Mouse (Mus musculus): ENCODE measurements around the gene Cxcl2. TPM values are rescaled to one million over a fixed set of nuclear protein-coding genes. Genes with fewer than 3 reads are reported as not detected.
A peak's percentile ranks its signal among the peaks of the same experiment; 100 is the strongest.

Gene Cxcl2
- polyA plus RNA-seq, 1 experiment: 7.4 TPM

- Histone ChIP-seq H3K4me1 (ENCODE audit: control insufficient read depth, insufficient read depth, low read length) (no peaks in the 10 kb centered on the region), H3K4me3 (ENCODE audit: insufficient read depth, low read length) (no peak overlapping the region), H3K27ac (ENCODE audit: insufficient read depth, low read depth, low read length) (no peak overlapping the region)
- TF ChIP-seq POLR2A (IDR thresholded peaks at IDR 0.05; ENCODE audit: borderline replicate concordance, low read depth, low read length) (no peak), CTCF (IDR thresholded peaks at IDR 0.05; ENCODE audit: low read depth, low read length) (no peak)
These were observed 15.8 kb downstream of the Cxcl2 start for GRCm38 (mm10) chr5:90919495-90919894.

DNA sequence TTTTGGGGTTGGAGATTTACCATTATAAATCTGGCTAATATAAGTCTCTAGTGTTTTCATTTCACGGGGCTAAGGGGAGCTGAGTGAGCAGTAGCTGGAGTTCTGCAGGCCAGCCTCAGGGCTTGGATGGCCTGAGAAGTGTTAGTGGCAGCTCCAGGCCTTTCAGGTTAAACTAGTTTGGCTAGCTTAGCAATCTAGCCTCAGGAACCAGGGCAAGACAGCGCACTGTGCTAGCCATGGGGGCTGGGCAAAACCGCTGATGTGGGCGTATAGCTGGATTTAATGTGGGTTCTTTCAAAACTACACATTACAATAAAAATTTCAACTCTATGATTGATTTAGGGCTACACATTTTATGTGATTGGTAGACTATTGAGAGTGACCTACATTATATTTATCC is 19.3 kb downstream of the Cxcl2 start:
- H3K27ac ChIP-seq (ENCODE audit: insufficient read depth, low read depth, low read length): no peak overlapping the region
- TF ChIP-seq POLR2A (IDR thresholded peaks at IDR 0.05; ENCODE audit: borderline replicate concordance, low read depth, low read length) (no peak), CTCF (IDR thresholded peaks at IDR 0.05; ENCODE audit: low read depth, low read length) (no peak)
- no peak overlapping the region for H3K4me3 ChIP-seq (ENCODE audit: insufficient read depth, low read length)
- H3K4me1 ChIP-seq (ENCODE audit: control insufficient read depth, insufficient read depth, low read length): no peaks in the 10 kb centered on the region

GRCm38 (mm10) chr5:90930546-90930945 is 26.9 kb downstream of the Cxcl2 start:
- Histone ChIP-seq H3K4me3 (ENCODE audit: insufficient read depth, low read length) (peak overlapping the region; percentile 70), H3K27ac (ENCODE audit: insufficient read depth, low read depth, low read length) (no peak overlapping the region), H3K4me1 (ENCODE audit: control insufficient read depth, insufficient read depth, low read length) (peaks cover 22% of the 10 kb centered on the region)
- TF ChIP-seq CTCF (IDR thresholded peaks at IDR 0.05; ENCODE audit: low read depth, low read length): no peak
- TF ChIP-seq POLR2A (IDR thresholded peaks at IDR 0.05; ENCODE audit: borderline replicate concordance, low read depth, low read length): no peak

DNA sequence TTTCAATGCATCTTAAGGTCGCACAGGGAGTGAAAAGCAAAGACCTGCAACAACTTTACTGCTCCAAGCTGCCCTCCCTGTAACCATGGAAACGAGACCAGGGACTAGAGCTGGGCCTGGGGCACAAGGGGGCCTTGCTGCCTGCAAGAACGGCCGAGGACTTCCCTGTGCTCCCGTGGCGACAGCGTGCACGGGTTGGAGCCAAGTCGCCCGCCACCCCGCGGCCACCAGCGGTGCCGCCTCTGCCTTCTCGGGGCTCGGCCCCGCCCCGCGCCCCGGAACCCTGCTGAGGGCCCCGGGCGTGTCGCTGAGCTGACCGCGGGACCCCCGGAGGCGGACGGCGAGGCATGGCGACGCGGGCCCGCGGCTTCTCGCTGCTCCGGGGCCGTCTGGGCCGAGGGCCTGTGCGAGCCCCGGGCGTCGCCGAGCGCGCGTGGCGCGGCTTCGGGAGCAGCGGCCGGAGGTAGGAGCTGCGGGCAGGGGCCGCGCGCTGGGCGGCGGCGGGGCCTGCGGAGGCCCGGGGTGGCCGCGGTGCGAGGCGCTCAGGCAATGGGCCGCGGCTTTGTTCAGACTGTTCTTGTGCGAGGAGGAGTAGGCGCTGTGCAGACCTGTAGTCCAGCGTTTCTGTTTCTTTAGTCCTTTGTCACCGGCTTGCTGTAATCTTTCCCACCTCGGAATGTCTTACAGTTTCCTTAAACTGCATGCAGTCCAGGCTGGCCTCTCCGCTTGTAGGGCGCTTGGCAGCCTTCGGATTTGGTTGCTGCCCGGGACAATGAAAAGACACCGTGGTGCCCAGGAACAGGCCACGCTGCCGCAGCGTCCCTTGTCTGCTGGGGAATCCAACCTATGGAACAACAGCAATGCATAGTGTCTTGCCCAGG is 27.5 kb downstream of the Cxcl2 start, which contains the start of gene Mthfd2l:
Gene Mthfd2l, plus strand, starts transcription at position 147 of the 881 bp plus-strand sequence.
- Histone ChIP-seq H3K27ac (ENCODE audit: insufficient read depth, low read depth, low read length) (peak within 1 kb of the TSS; percentile 41), H3K4me1 (ENCODE audit: control insufficient read depth, insufficient read depth, low read length) (peaks cover 22% of the 10 kb centered on the region), H3K4me3 (ENCODE audit: insufficient read depth, low read length) (peak within 1 kb of the TSS; percentile 70)
- TF ChIP-seq CTCF (IDR thresholded peaks at IDR 0.05; ENCODE audit: low read depth, low read length): no peak
- 0 out of 2 replicates have a peak, but pooled peaks have one; percentile 14 for TF ChIP-seq POLR2A (IDR thresholded peaks at IDR 0.05; ENCODE audit: borderline replicate concordance, low read depth, low read length)

- Histone ChIP-seq H3K4me3 (ENCODE audit: insufficient read depth, low read length) (peak overlapping the region; percentile 70), H3K27ac (ENCODE audit: insufficient read depth, low read depth, low read length) (no peak overlapping the region), H3K4me1 (ENCODE audit: control insufficient read depth, insufficient read depth, low read length) (peaks cover 24% of the 10 kb centered on the region)
- no peak for TF ChIP-seq CTCF (IDR thresholded peaks at IDR 0.05; ENCODE audit: low read depth, low read length)
- TF ChIP-seq POLR2A (IDR thresholded peaks at IDR 0.05; ENCODE audit: borderline replicate concordance, low read depth, low read length): no peak
These were observed 28.2 kb downstream of the Cxcl2 start for GRCm38 (mm10) chr5:90931911-90932310.

- H3K4me3 ChIP-seq (ENCODE audit: insufficient read depth, low read length): no peak overlapping the region
- no peak for TF ChIP-seq CTCF (IDR thresholded peaks at IDR 0.05; ENCODE audit: low read depth, low read length)
- TF ChIP-seq POLR2A (IDR thresholded peaks at IDR 0.05; ENCODE audit: borderline replicate concordance, low read depth, low read length): no peak
- H3K4me1 ChIP-seq (ENCODE audit: control insufficient read depth, insufficient read depth, low read length): peaks cover 23% of the 10 kb centered on the region
- no peak overlapping the region for H3K27ac ChIP-seq (ENCODE audit: insufficient read depth, low read depth, low read length)
These were observed 33.0 kb downstream of the Cxcl2 start for GRCm38 (mm10) chr5:90936706-90937105.

- Histone ChIP-seq H3K27ac (ENCODE audit: insufficient read depth, low read depth, low read length) (no peak overlapping the region), H3K4me1 (ENCODE audit: control insufficient read depth, insufficient read depth, low read length) (no peaks in the 10 kb centered on the region), H3K4me3 (ENCODE audit: insufficient read depth, low read length) (no peak overlapping the region)
- no peak for TF ChIP-seq CTCF (IDR thresholded peaks at IDR 0.05; ENCODE audit: low read depth, low read length)
- no peak for TF ChIP-seq POLR2A (IDR thresholded peaks at IDR 0.05; ENCODE audit: borderline replicate concordance, low read depth, low read length)
These were observed 41.8 kb downstream of the Cxcl2 start for GRCm38 (mm10) chr5:90945453-90945852.

DNA sequence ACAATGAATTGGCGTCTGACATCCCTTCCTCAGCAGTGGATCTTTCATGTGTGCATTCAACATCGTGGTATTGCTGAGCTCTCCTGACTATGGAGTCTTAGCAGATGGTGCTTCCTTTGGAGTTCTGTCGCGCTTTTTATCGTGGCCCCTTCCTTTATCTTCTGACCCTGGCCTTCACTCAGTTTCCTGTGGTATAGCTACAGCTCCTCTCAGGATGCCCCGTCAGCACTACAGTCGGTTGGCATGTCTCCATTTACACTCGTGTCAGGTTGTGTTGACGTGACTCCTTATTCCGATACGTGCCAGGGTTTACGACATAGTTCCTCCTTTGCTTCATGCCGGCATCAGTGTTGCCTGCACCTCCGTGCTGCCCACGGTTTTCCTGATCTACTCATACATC is 45.8 kb downstream of the Cxcl2 start:
- no peaks in the 10 kb centered on the region for H3K4me1 ChIP-seq (ENCODE audit: control insufficient read depth, insufficient read depth, low read length)
- no peak overlapping the region for H3K27ac ChIP-seq (ENCODE audit: insufficient read depth, low read depth, low read length)
- no peak overlapping the region for H3K4me3 ChIP-seq (ENCODE audit: insufficient read depth, low read length)
- no peak for TF ChIP-seq POLR2A (IDR thresholded peaks at IDR 0.05; ENCODE audit: borderline replicate concordance, low read depth, low read length)
- no peak for TF ChIP-seq CTCF (IDR thresholded peaks at IDR 0.05; ENCODE audit: low read depth, low read length)

DNA sequence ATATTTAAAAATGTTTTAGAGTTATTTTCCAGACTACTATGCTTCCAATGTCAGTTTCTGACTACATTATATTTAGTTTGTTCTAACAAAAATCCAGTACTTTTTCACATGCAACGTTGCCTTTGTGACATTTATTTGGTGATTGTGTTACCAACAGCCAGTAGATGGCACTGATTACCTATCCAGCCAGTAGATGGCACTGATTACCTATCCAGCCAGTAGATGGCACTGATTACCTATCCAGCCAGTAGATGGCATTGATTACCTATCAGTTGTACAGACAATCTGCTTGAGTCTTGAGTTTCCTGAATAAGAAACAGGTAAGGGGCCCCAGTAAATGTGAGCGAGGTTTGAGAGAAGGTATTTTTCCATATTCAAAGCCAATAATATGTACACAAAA is 47.8 kb downstream of the Cxcl2 start:
- Histone ChIP-seq H3K27ac (ENCODE audit: insufficient read depth, low read depth, low read length) (no peak overlapping the region), H3K4me3 (ENCODE audit: insufficient read depth, low read length) (no peak overlapping the region), H3K4me1 (ENCODE audit: control insufficient read depth, insufficient read depth, low read length) (no peaks in the 10 kb centered on the region)
- TF ChIP-seq CTCF (IDR thresholded peaks at IDR 0.05; ENCODE audit: low read depth, low read length): no peak
- TF ChIP-seq POLR2A (IDR thresholded peaks at IDR 0.05; ENCODE audit: borderline replicate concordance, low read depth, low read length): no peak

DNA sequence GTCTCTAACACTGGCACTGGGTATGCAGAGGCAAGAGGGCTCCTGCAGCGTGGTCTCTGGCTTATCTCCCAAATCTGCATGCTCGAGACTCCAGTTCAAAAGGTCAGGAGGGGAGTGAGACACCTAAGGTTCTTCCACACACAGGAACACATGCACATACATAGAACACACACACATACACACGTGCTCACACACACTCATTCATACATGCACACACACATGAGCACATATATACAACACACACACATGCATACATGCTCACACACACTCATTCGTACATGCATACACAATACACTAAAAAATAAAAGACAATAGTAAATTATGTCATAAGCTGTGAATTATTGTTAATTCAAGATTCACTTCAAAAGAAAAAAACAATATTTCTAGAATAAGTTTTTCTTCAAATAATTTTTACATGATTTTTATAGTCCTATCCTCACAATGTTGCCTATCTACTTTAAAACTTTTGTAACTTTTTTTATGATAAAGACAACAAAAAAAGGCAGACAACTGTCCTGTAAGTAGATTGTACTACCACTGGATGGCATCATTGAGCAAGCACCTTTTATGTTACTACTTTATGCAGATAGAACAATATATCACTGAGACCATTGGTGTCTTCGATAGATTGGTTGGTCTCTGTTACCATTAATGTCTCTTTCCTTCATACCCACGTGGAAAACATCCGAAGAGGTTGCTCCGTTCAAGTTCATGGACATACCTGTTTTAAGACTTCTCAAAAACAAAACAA is 49.2 kb downstream of the Cxcl2 start:
- H3K27ac ChIP-seq (ENCODE audit: insufficient read depth, low read depth, low read length): no peak overlapping the region
- H3K4me1 ChIP-seq (ENCODE audit: control insufficient read depth, insufficient read depth, low read length): no peaks in the 10 kb centered on the region
- TF ChIP-seq POLR2A (IDR thresholded peaks at IDR 0.05; ENCODE audit: borderline replicate concordance, low read depth, low read length) (no peak), CTCF (IDR thresholded peaks at IDR 0.05; ENCODE audit: low read depth, low read length) (no peak)
- H3K4me3 ChIP-seq (ENCODE audit: insufficient read depth, low read length): no peak overlapping the region

Other genes starting within 250 kb of the Cxcl2 start
- 0.35 TPM in 1 of 2 replicates, not detected in the other for gene Cxcl5, start 144.5 kb upstream of the Cxcl2 start, polyA plus RNA-seq (2012; ENCODE audit: insufficient read depth, insufficient read length, missing spikeins)
- 0.86 and 1.3 TPM in 2 replicates for gene Ppbp, start 135.4 kb upstream of the Cxcl2 start, polyA plus RNA-seq (2012; ENCODE audit: insufficient read depth, insufficient read length, missing spikeins)
- gene Pf4, start 131.4 kb upstream of the Cxcl2 start, polyA plus RNA-seq (2012; ENCODE audit: insufficient read depth, insufficient read length, missing spikeins): 349 and 380 TPM in 2 replicates
- gene Cxcl3, start 117.8 kb upstream of the Cxcl2 start, polyA plus RNA-seq (2012; ENCODE audit: insufficient read depth, insufficient read length, missing spikeins): not detected in 2 replicates
- not detected in 2 replicates for gene Cxcl15, start 109.3 kb upstream of the Cxcl2 start, polyA plus RNA-seq (2012; ENCODE audit: insufficient read depth, insufficient read length, missing spikeins)
- 0.59 and 1.4 TPM in 2 replicates for gene Cxcl1, start 12.6 kb upstream of the Cxcl2 start, polyA plus RNA-seq (2012; ENCODE audit: insufficient read depth, insufficient read length, missing spikeins)
- 8.1 and 9.0 TPM in 2 replicates for gene Mthfd2l, start 27.2 kb downstream of the Cxcl2 start, polyA plus RNA-seq (2012; ENCODE audit: insufficient read depth, insufficient read length, missing spikeins)
- not detected in 2 replicates for gene Epgn, start 123.6 kb downstream of the Cxcl2 start, polyA plus RNA-seq (2012; ENCODE audit: insufficient read depth, insufficient read length, missing spikeins)
- not detected in 2 replicates for gene Ereg, start 170.8 kb downstream of the Cxcl2 start, polyA plus RNA-seq (2012; ENCODE audit: insufficient read depth, insufficient read length, missing spikeins)
- gene Areg, start 235.7 kb downstream of the Cxcl2 start, polyA plus RNA-seq (2012; ENCODE audit: insufficient read depth, insufficient read length, missing spikeins): not detected in 2 replicates

Data from bone marrow macrophage, adult 2 months (primary cell).